ENCODE assay signal across 24 mouse cellular contexts in genomic region chr16:8418126-8418525, GRCm38 (mm10). TPM values are rescaled to one million over a fixed set of nuclear protein-coding genes. Genes with fewer than 3 reads are reported as not detected.
DNase-seq lines count a peak whose midpoint lies in the region.
"Had no signal": no experiment of that assay in that cellular context is flagged by ENCODE, and none has a peak within 500 bp of the region (broad histone marks: within the 10 kb centered on the region; RNA-seq: fewer than 3 reads in every experiment).

No protein-coding gene starts in this region.

- no peak overlapping the region for H3K27ac ChIP-seq in limb, embryonic 10.5 days
- H3K27ac ChIP-seq: embryonic facial prominence, embryonic 12.5 days; forebrain, embryonic 13.5 days; forebrain, embryonic 15.5 days had no signal

- H3K36me3 ChIP-seq in limb, embryonic 10.5 days: no peaks in the 10 kb centered on the region
- H3K36me3 ChIP-seq: embryonic facial prominence, embryonic 12.5 days; forebrain, embryonic 15.5 days had no signal

- H3K9me3 ChIP-seq in limb, embryonic 10.5 days (replicated peaks): no peaks in the 10 kb centered on the region
- H3K9me3 ChIP-seq: embryonic facial prominence, embryonic 12.5 days; forebrain, embryonic 13.5 days; forebrain, embryonic 15.5 days had no signal

- WGBS in limb, embryonic 10.5 days: 87% methylated on average over 3 of the region's 3 CpGs

- intact Hi-C loops in heart, postnatal 14 days (cut with DNase I): no loop called here

- no peaks in the 10 kb centered on the region for H3K4me1 ChIP-seq in limb, embryonic 10.5 days
- H3K4me1 ChIP-seq: embryonic facial prominence, embryonic 12.5 days; forebrain, embryonic 13.5 days; forebrain, embryonic 15.5 days had no signal

- DNase-seq in heart, adult 11 months: peak; percentile 55
- no peak for DNase-seq in heart, postnatal 14 days
- DNase-seq in testis, postnatal 10 days (ENCODE audit: low spot score): peak; percentile 23
- DNase-seq in testis, postnatal 14 days (ENCODE audit: low spot score): no peak
- peak; percentile 15 for DNase-seq in limb, embryonic 10.5 days (ENCODE audit: low spot score)
- DNase-seq in layer of hippocampus, postnatal 36 days: no peak
- DNase-seq: adrenal gland, adult 2 months; adrenal gland, postnatal 10 days; adrenal gland, postnatal 25 days; cerebellum, adult 11 months; cerebellum, adult 18-20 months; cerebellum, adult 8-10 months; cerebellum, adult 9-11 months; cerebellum, postnatal 36 days; embryo, embryonic 11 days; forebrain, postnatal 0 days had no signal

- peaks cover 20% of the 10 kb centered on the region for H3K27me3 ChIP-seq in limb, embryonic 10.5 days (ENCODE audit: low read depth, poor library complexity, severe bottlenecking)

- H3K4me3 ChIP-seq in limb, embryonic 10.5 days: no peak overlapping the region
- H3K4me3 ChIP-seq: embryonic facial prominence, embryonic 12.5 days; forebrain, embryonic 13.5 days; forebrain, embryonic 15.5 days had no signal

RNA-seq across cellular contexts. Expression of gene Tmem114, which starts 6.8 kb away (rescaled TPM):
- total RNA-seq in heart, postnatal 14 days (2021): not detected
- polyA plus RNA-seq in limb, embryonic 10.5 days (2016; fragmentation: Nextera tagmentation; extraction: Ambion mirVana): 0.14 and 0.33 TPM in 2 replicates
- 1 to 10 TPM; 5.7 to 8.4 TPM for total RNA-seq in layer of hippocampus, postnatal 36 days (2021)
- total RNA-seq: adrenal gland, adult 2 months; adrenal gland, postnatal 10 days; adrenal gland, postnatal 25 days; common myeloid progenitor, adult 5-6 weeks; ES-E14; forebrain, postnatal 0 days; MEL had no signal
- polyA plus RNA-seq: adrenal gland, adult 2 months; C2C12; embryonic facial prominence, embryonic 14.5 days; forebrain, embryonic 13.5 days; forebrain, embryonic 15.5 days had no signal

RNA-seq across cellular contexts. Expression of gene Mettl22, which starts 52.5 kb away (rescaled TPM):
- 10 to 100 TPM; 21.4 to 25.3 TPM for total RNA-seq in heart, postnatal 14 days (2021)
- 18.2 and 22.5 TPM in 2 replicates for polyA plus RNA-seq in limb, embryonic 10.5 days (2016; fragmentation: Nextera tagmentation; extraction: Ambion mirVana)
- 10 to 100 TPM; 22.9 to 27.3 TPM for total RNA-seq in layer of hippocampus, postnatal 36 days (2021)

Comparison
In these comparisons a context has a peak if more than half of its experiments do, and no peak if none do; other contexts are left out.
1. DNase-seq: peak in heart, adult 11 months (single experiment), testis, postnatal 10 days (single experiment) and limb, embryonic 10.5 days (single experiment); none in heart, postnatal 14 days (0 of 2), testis, postnatal 14 days (single experiment) and layer of hippocampus, postnatal 36 days (0 of 2).
2. RNA of gene Tmem114, which starts 6.8 kb away (total RNA-seq): 5.7 to 8.4 TPM in layer of hippocampus, postnatal 36 days; not detected in heart, postnatal 14 days; every median in the first group is over 4 times any median in the second.